Mouse (Mus musculus) left cerebral cortex, adult 9 months (tissue): ENCODE measurements at regions not wholly inside any gene's neighbourhood (a gene's known extent, or its start where the extent isn't known, plus 50 kb on each side); places are given as distances from the start of the nearest gene placed in this dataset.

ENCODE experiments used
- DNase-seq, 2 experiments: peaks; one replicate each; pipeline ENCODE4 v3.0.0; 2022; ENCODE audit warnings: low spot score in 2 of 2

- DNase-seq, result no peak
These were observed 200.8 kb downstream of the Uaca start for GRCm38 (mm10) chr9:60995096-60995495.

- DNase-seq, result peak in 1 of 2 experiments; percentile 35
These were observed 203.9 kb downstream of the Uaca start for GRCm38 (mm10) chr9:60998086-60998785.

- no peak for DNase-seq
These were observed 204.7 kb downstream of the Uaca start for GRCm38 (mm10) chr9:60999001-60999529.

GRCm38 (mm10) chr9:61000232-61000631, 205.9 kb downstream of the Uaca start:
- DNase-seq, result no peak

- no peak for DNase-seq
These were observed 208.2 kb downstream of the Uaca start for GRCm38 (mm10) chr9:61002572-61002971.

- DNase-seq, result no peak
These were observed 214.1 kb downstream of the Uaca start for GRCm38 (mm10) chr9:61008446-61008845.

GRCm38 (mm10) chr9:61011066-61011465, 216.7 kb downstream of the Uaca start:
- DNase-seq, result no peak

GRCm38 (mm10) chr9:61012771-61013540, 218.6 kb downstream of the Uaca start:
- DNase-seq, result peak; percentile 76 to 94

- DNase-seq, result no peak
These were observed 219.8 kb downstream of the Uaca start for GRCm38 (mm10) chr9:61014151-61014550.

GRCm38 (mm10) chr9:61015374-61015890, 221.1 kb downstream of the Uaca start:
- no peak for DNase-seq

GRCm38 (mm10) chr9:61016673-61017072, 222.3 kb downstream of the Uaca start:
- DNase-seq, result no peak

GRCm38 (mm10) chr9:61019938-61020337, 225.6 kb downstream of the Uaca start:
- DNase-seq, result no peak

- DNase-seq, result no peak
These were observed 227.5 kb downstream of the Uaca start for GRCm38 (mm10) chr9:61021810-61022209.

- no peak for DNase-seq
These were observed 228.2 kb downstream of the Uaca start for GRCm38 (mm10) chr9:61022371-61023026.

GRCm38 (mm10) chr9:61025341-61025740, 231.0 kb downstream of the Uaca start:
- no peak for DNase-seq

- no peak for DNase-seq
These were observed 234.5 kb downstream of the Uaca start for GRCm38 (mm10) chr9:61028775-61029401.

- DNase-seq, result no peak
These were observed 237.5 kb downstream of the Uaca start for GRCm38 (mm10) chr9:61031699-61032447.

GRCm38 (mm10) chr9:61032448-61033433, 238.4 kb downstream of the Uaca start:
- no peak for DNase-seq

- no peak for DNase-seq
These were observed 239.3 kb downstream of the Uaca start for GRCm38 (mm10) chr9:61033593-61033992.

- DNase-seq, result no peak
These were observed 247.7 kb downstream of the Uaca start for GRCm38 (mm10) chr9:61042063-61042462.
